Mouse (Mus musculus): ENCODE measurements around the gene Avpi1.
"Not testable (repeated sequence)": the region's sequence is repeated elsewhere in the genome, so short reads cannot be mapped to it uniquely, and the experiment has no call there.

- TF ChIP-seq POLR2A (IDR thresholded peaks at IDR 0.05; ENCODE audit: control insufficient read depth in 1 of 2, insufficient read depth in 1 of 2, low read depth in 1 of 2, low read length in 2 of 2, poor library complexity in 1 of 2); GABPA (IDR thresholded peaks at IDR 0.05; ENCODE audit: low read depth, low read length): not testable (repeated sequence)
Observed at GRCm38 (mm10) chr19:42081613-42082012, 47.2 kb downstream of the Avpi1 start.
